Mouse (Mus musculus): ENCODE data around the gene Ppp1r14b. TPM values are rescaled to one million over a fixed set of nuclear protein-coding genes. Genes with fewer than 3 reads are reported as not detected.

The Ppp1r14b gene
- 202 and 254 TPM in 2 replicates for polyA plus RNA-seq (2014; fragmentation: Nextera tagmentation; extraction: Ambion mirVana)

DNA sequence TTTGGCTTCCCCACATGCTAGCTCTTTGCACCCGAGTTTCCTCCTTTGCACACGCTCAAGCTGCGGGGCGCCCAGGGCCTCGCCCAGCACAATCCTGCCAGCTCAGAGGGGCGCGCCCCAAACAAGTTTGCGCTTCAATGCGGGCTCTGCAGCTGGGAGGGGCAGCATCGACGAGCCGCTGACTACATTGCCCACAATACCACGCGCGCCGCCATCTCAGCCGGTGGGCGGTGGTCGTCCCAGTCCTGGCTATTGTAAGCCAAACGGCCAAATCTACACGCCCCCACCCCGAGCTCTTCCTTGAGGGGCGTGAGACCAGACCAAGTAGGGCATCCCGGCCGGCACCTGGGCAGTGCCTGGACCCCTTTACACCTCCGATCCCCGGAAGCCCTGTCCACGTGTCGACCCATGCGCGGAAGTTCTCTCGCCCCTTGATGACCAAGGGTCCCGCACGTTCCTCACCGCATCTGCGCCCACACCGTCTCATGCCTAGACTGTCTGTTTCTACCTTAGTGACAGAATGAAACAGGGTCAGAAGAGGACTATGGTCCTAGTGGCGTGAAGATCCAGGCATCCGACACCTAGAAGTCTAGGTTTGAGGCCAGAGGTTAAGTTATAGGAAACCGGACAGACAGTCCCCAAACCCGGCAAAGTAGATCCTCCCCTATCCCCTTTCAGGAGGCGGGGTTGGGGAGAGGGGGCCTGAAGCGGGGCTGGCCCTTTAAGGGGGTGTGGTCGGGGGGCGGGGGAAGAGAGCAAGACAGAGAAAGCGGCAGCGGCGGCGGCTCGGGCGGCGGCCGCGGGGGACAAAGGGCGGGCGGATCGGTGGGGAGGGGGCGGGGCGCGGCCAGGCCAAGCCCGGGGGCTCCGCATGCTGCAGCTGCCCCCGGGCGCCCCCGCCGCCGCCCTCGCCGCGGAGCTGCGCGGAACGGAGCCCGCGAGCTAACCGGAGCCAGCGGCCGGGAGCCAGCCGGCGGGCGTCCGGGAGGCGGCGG lies at the start of gene Ppp1r14b:
Gene Ppp1r14b (plus strand): TSS at position 758 of the 995 bp plus-strand sequence.
- Histone ChIP-seq H3K9me3 (ENCODE audit: control insufficient read depth, low read length) (no peaks in the 10 kb centered on the region), H3K4me2 (replicated peaks; ENCODE audit: low read depth, low read length) (peak within 1 kb of the TSS; percentile 91), H3K4me3 (ENCODE audit: low read length) (peak within 1 kb of the TSS; percentile 82), H3K27ac (ENCODE audit: low read depth, low read length) (peak within 1 kb of the TSS; percentile 91), H3K9ac (ENCODE audit: low read depth, low read length) (peak within 1 kb of the TSS; percentile 87), H3K27me3 (ENCODE audit: control insufficient read depth, insufficient read depth, low read length) (no peaks in the 10 kb centered on the region), H3K36me3 (ENCODE audit: control insufficient read depth, insufficient read depth, low read length) (peaks cover 20% of the 10 kb centered on the region), H3K4me1 (ENCODE audit: control insufficient read depth, insufficient read depth, low read length) (peaks cover 50% of the 10 kb centered on the region)
- WGBS = under 1% methylated on average over 67 of the region's 84 CpGs
- peak; percentile 51 for ATAC-seq (ENCODE audit: low FRiP score, low TSS enrichment)

GRCm38 (mm10) chr19:6925307-6925573 lies 49.5 kb upstream of the Ppp1r14b start, which contains the start of gene Catsperz:
Gene Catsperz, minus strand, starts transcription at chr19:6925380.
- Histone ChIP-seq H3K9ac (ENCODE audit: low read depth, low read length) (no peak within 1 kb of the TSS), H3K4me1 (ENCODE audit: control insufficient read depth, insufficient read depth, low read length) (peaks cover 13% of the 10 kb centered on the region), H3K4me2 (replicated peaks; ENCODE audit: low read depth, low read length) (peak within 1 kb of the TSS; percentile 28), H3K4me3 (ENCODE audit: low read length) (peak within 1 kb of the TSS; percentile 24), H3K27me3 (ENCODE audit: control insufficient read depth, insufficient read depth, low read length) (peaks cover 52% of the 10 kb centered on the region), H3K9me3 (ENCODE audit: control insufficient read depth, low read length) (peaks cover 4% of the 10 kb centered on the region; the same call in 1 of the 2 replicates), H3K36me3 (ENCODE audit: control insufficient read depth, insufficient read depth, low read length) (no peaks in the 10 kb centered on the region), H3K27ac (ENCODE audit: low read depth, low read length) (no peak within 1 kb of the TSS)
- WGBS = 2% methylated on average over 8 of the region's 9 CpGs
- no peak for ATAC-seq (ENCODE audit: low FRiP score, low TSS enrichment)

DNA sequence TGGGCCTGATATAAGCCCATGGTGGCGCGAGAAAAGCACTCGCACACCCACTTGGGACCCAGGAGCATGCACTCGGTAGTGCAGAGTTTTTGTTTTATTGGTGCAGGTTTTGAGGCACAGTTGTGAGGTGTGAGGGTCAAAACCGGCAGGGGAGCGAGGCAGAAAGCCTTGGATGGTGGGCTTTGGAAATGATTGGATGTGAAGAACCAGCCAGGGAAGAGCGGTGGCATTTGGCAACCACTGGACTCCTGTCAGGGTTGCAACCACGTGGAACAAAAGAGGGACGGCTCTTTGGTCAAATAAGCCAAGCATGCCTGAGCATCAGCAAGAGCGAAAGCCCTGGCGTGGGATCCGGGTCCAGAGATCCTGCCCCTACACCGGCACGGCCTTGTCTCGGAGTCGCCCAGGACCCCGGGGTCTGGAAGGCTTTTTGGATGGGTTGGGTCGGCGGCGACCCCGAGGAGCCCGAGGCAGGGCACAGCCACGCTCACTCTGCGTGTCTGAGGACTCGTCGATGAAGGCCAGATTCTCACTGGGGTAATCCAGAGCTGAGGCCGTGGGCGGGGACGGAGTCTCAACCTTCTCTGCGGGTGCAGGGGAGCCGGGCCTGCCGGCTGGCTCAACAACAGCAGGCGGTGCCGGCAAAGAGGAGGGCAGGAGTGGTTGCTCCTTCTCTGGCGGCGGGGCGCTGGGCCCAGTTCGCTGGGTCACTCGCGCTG lies 49.0 kb upstream of the Ppp1r14b start:
- peaks cover 7% of the 10 kb centered on the region for H3K4me1 ChIP-seq (ENCODE audit: control insufficient read depth, insufficient read depth, low read length)
- H3K36me3 ChIP-seq (ENCODE audit: control insufficient read depth, insufficient read depth, low read length) = no peaks in the 10 kb centered on the region
- H3K9me3 ChIP-seq (ENCODE audit: control insufficient read depth, low read length) = peaks cover 4% of the 10 kb centered on the region; the same call in 1 of the 2 replicates
- H3K9ac ChIP-seq (ENCODE audit: low read depth, low read length) = no peak overlapping the region
- ATAC-seq (ENCODE audit: low FRiP score, low TSS enrichment) = no peak
- H3K4me3 ChIP-seq (ENCODE audit: low read length) = peak overlapping the region; percentile 24; the same call in 1 of the 2 replicates
- H3K4me2 ChIP-seq (replicated peaks; ENCODE audit: low read depth, low read length) = peak overlapping the region; percentile 28
- peaks cover 57% of the 10 kb centered on the region for H3K27me3 ChIP-seq (ENCODE audit: control insufficient read depth, insufficient read depth, low read length)
- 6% methylated on average over 40 of the region's 40 CpGs for WGBS
- no peak overlapping the region for H3K27ac ChIP-seq (ENCODE audit: low read depth, low read length)

- Histone ChIP-seq H3K4me3 (ENCODE audit: low read length) (peak overlapping the region; percentile 19), H3K9me3 (ENCODE audit: control insufficient read depth, low read length) (peaks cover 4% of the 10 kb centered on the region; the same call in 1 of the 2 replicates), H3K4me1 (ENCODE audit: control insufficient read depth, insufficient read depth, low read length) (0 out of 2 replicates have a peak, but pooled peaks cover 3% of the 10 kb centered on the region), H3K27me3 (ENCODE audit: control insufficient read depth, insufficient read depth, low read length) (peaks cover 66% of the 10 kb centered on the region), H3K4me2 (replicated peaks; ENCODE audit: low read depth, low read length) (peak overlapping the region; percentile 29; the same call in 1 of the 2 replicates), H3K27ac (ENCODE audit: low read depth, low read length) (no peak overlapping the region), H3K36me3 (ENCODE audit: control insufficient read depth, insufficient read depth, low read length) (no peaks in the 10 kb centered on the region), H3K9ac (ENCODE audit: low read depth, low read length) (no peak overlapping the region)
- WGBS = 19% methylated on average over 26 of the region's 26 CpGs
- no peak for ATAC-seq (ENCODE audit: low FRiP score, low TSS enrichment)
These were observed 48.1 kb upstream of the Ppp1r14b start for GRCm38 (mm10) chr19:6926559-6927255.

GRCm38 (mm10) chr19:6928080-6928479 lies 46.7 kb upstream of the Ppp1r14b start:
- H3K4me3 ChIP-seq (ENCODE audit: low read length) = no peak overlapping the region

GRCm38 (mm10) chr19:6931002-6931401 lies 43.8 kb upstream of the Ppp1r14b start:
- Histone ChIP-seq H3K4me2 (replicated peaks; ENCODE audit: low read depth, low read length) (no peak overlapping the region), H3K27me3 (ENCODE audit: control insufficient read depth, insufficient read depth, low read length) (peaks cover 83% of the 10 kb centered on the region), H3K4me1 (ENCODE audit: control insufficient read depth, insufficient read depth, low read length) (peaks cover 10% of the 10 kb centered on the region), H3K27ac (ENCODE audit: low read depth, low read length) (no peak overlapping the region), H3K36me3 (ENCODE audit: control insufficient read depth, insufficient read depth, low read length) (no peaks in the 10 kb centered on the region), H3K9ac (ENCODE audit: low read depth, low read length) (no peak overlapping the region), H3K4me3 (ENCODE audit: low read length) (no peak overlapping the region), H3K9me3 (ENCODE audit: control insufficient read depth, low read length) (peaks cover 3% of the 10 kb centered on the region; the same call in 1 of the 2 replicates)
- WGBS = 0% methylated on average over 2 of the region's 2 CpGs
- ATAC-seq (ENCODE audit: low FRiP score, low TSS enrichment) = no peak

More at GRCm38 (mm10) chr19:6928080-6928479, 46.7 kb upstream of the Ppp1r14b start:
- 15% methylated on average over 9 of the region's 9 CpGs for WGBS
- H3K9ac ChIP-seq (ENCODE audit: low read depth, low read length) = no peak overlapping the region
- peaks cover 78% of the 10 kb centered on the region for H3K27me3 ChIP-seq (ENCODE audit: control insufficient read depth, insufficient read depth, low read length)
- 0 out of 2 replicates have a peak, but pooled peaks cover 3% of the 10 kb centered on the region for H3K4me1 ChIP-seq (ENCODE audit: control insufficient read depth, insufficient read depth, low read length)
- no peak for ATAC-seq (ENCODE audit: low FRiP score, low TSS enrichment)
- H3K4me2 ChIP-seq (replicated peaks; ENCODE audit: low read depth, low read length) = no peak overlapping the region
- H3K27ac ChIP-seq (ENCODE audit: low read depth, low read length) = no peak overlapping the region
- no peaks in the 10 kb centered on the region for H3K36me3 ChIP-seq (ENCODE audit: control insufficient read depth, insufficient read depth, low read length)
- H3K9me3 ChIP-seq (ENCODE audit: control insufficient read depth, low read length) = peaks cover 4% of the 10 kb centered on the region; the same call in 1 of the 2 replicates

- Histone ChIP-seq H3K9me3 (ENCODE audit: control insufficient read depth, low read length) (no peaks in the 10 kb centered on the region), H3K27ac (ENCODE audit: low read depth, low read length) (no peak overlapping the region), H3K4me1 (ENCODE audit: control insufficient read depth, insufficient read depth, low read length) (peaks cover 10% of the 10 kb centered on the region), H3K36me3 (ENCODE audit: control insufficient read depth, insufficient read depth, low read length) (no peaks in the 10 kb centered on the region), H3K4me2 (replicated peaks; ENCODE audit: low read depth, low read length) (no peak overlapping the region), H3K27me3 (ENCODE audit: control insufficient read depth, insufficient read depth, low read length) (peaks cover 75% of the 10 kb centered on the region), H3K9ac (ENCODE audit: low read depth, low read length) (no peak overlapping the region), H3K4me3 (ENCODE audit: low read length) (no peak overlapping the region)
- 58% methylated on average over 1 of the region's 1 CpGs for WGBS
- no peak for ATAC-seq (ENCODE audit: low FRiP score, low TSS enrichment)
These were observed 42.8 kb upstream of the Ppp1r14b start for GRCm38 (mm10) chr19:6932018-6932417.

GRCm38 (mm10) chr19:6933102-6933435 lies 41.7 kb upstream of the Ppp1r14b start:
- peaks cover 10% of the 10 kb centered on the region for H3K4me1 ChIP-seq (ENCODE audit: control insufficient read depth, insufficient read depth, low read length)

More at GRCm38 (mm10) chr19:6933102-6933435, 41.7 kb upstream of the Ppp1r14b start:
- Histone ChIP-seq H3K27me3 (ENCODE audit: control insufficient read depth, insufficient read depth, low read length) (peaks cover 65% of the 10 kb centered on the region), H3K9ac (ENCODE audit: low read depth, low read length) (no peak overlapping the region), H3K4me2 (replicated peaks; ENCODE audit: low read depth, low read length) (no peak overlapping the region), H3K4me3 (ENCODE audit: low read length) (peak overlapping the region; percentile 41), H3K27ac (ENCODE audit: low read depth, low read length) (no peak overlapping the region), H3K9me3 (ENCODE audit: control insufficient read depth, low read length) (no peaks in the 10 kb centered on the region), H3K36me3 (ENCODE audit: control insufficient read depth, insufficient read depth, low read length) (no peaks in the 10 kb centered on the region)
- ATAC-seq (ENCODE audit: low FRiP score, low TSS enrichment) = no peak
- WGBS = 30% methylated on average over 4 of the region's 4 CpGs

Data from kidney, embryonic 14.5 days (tissue).